Mouse (Mus musculus) stomach, embryonic 15.5 days (tissue): ENCODE data around the gene Arhgef25. TPM values are rescaled to one million over a fixed set of nuclear protein-coding genes. Genes with fewer than 3 reads are reported as not detected.
"Not testable (repeated sequence)": the region's sequence is repeated elsewhere in the genome, so short reads cannot be mapped to it uniquely, and the experiment has no call there.

Experiments
- ATAC-seq: fragments of 200-750 bp; cut with Nextera tagmentation; 2 replicates; pipeline ENCODE4 v1.8.0; 2017; ENCODE audit warnings: low read depth, moderate number of reproducible peaks, moderate TSS enrichment; ENCODE audit not compliant: insufficient read depth, low FRiP score
- H3K27ac ChIP-seq: fragments of 300-500 bp; sonication (generic); 2 replicates; pipeline ENCODE4 v1.5.1; 2015; ENCODE audit warnings: mild to moderate bottlenecking, inconsistent platforms
- H3K27me3 ChIP-seq: fragments of 300-500 bp; sonication (generic); replicated peaks from 2 replicates; pipeline ENCODE4 v1.6.1; 2015; ENCODE audit warnings: inconsistent platforms
- H3K36me3 ChIP-seq: fragments of 300-500 bp; sonication (generic); 2 replicates; pipeline ENCODE4 v1.6.1; 2015; ENCODE audit warnings: inconsistent platforms
- H3K4me1 ChIP-seq: fragments of 300-500 bp; sonication (generic); 2 replicates; pipeline ENCODE4 v1.6.1; 2015; ENCODE audit warnings: inconsistent platforms
- H3K4me2 ChIP-seq: fragments of 300-500 bp; sonication (generic); 2 replicates; pipeline ENCODE4 v1.6.1; 2015; ENCODE audit warnings: mild to moderate bottlenecking, inconsistent platforms
- H3K4me3 ChIP-seq: fragments of 300-500 bp; sonication (generic); replicated peaks from 2 replicates; pipeline ENCODE4 v1.5.1; 2015; ENCODE audit warnings: inconsistent platforms
- H3K9ac ChIP-seq: fragments of 300-500 bp; sonication (generic); 2 replicates; pipeline ENCODE4 v1.6.1; 2015; ENCODE audit warnings: inconsistent platforms
- H3K9me3 ChIP-seq: fragments of 300-500 bp; sonication (generic); 2 replicates; pipeline ENCODE4 v1.6.1; 2016; ENCODE audit warnings: inconsistent platforms
- WGBS: fragments of 180-500 bp; shearing (Covaris S2); methylation state at CpG from one replicate; pipeline ENCODE4 v1.1.7; 2015; 5-methylcytosine and 5-hydroxymethylcytosine counted together
- polyA plus RNA-seq: library from polyadenylated mRNA; unstranded; fragments of >200 nt; fragmentation: Nextera tagmentation; extraction: Ambion mirVana; gene quantifications from 2 replicates; pipeline ENCODE4 v1.2.1, GENCODE M21; 2015

Gene Arhgef25
- polyA plus RNA-seq, 1 experiment from 2014 or later: 65.9 TPM

- H3K4me2 ChIP-seq: no peak overlapping the region
- no peak overlapping the region for H3K27ac ChIP-seq
- H3K9me3 ChIP-seq: no peaks in the 10 kb centered on the region
- ATAC-seq: no peak
- peaks cover 16% of the 10 kb centered on the region for H3K4me1 ChIP-seq
- WGBS: 88% methylated on average over 15 of the region's 15 CpGs
- H3K27me3 ChIP-seq: peaks cover 50% of the 10 kb centered on the region
- H3K36me3 ChIP-seq: no peaks in the 10 kb centered on the region
- H3K4me3 ChIP-seq: no peak overlapping the region
- H3K9ac ChIP-seq: no peak overlapping the region
These were observed 18.2 kb downstream of the Arhgef25 start for GRCm38 (mm10) chr10:127171631-127172200.

- Histone ChIP-seq H3K9ac (no peak overlapping the region), H3K4me3 (peak overlapping the region; percentile 33), H3K36me3 (no peaks in the 10 kb centered on the region), H3K27me3 (peaks cover 49% of the 10 kb centered on the region), H3K4me2 (peak overlapping the region; percentile 75), H3K9me3 (no peaks in the 10 kb centered on the region), H3K4me1 (peaks cover 22% of the 10 kb centered on the region), H3K27ac (no peak overlapping the region)
- 1% methylated on average over 29 of the region's 29 CpGs for WGBS
- ATAC-seq: peak; percentile 34; the same call in 1 of the 2 replicates
These were observed 19.0 kb downstream of the Arhgef25 start for GRCm38 (mm10) chr10:127170837-127171272.

- WGBS: 6% methylated on average over 22 of the region's 22 CpGs
- H3K27me3 ChIP-seq: peaks cover 50% of the 10 kb centered on the region
These were observed 19.9 kb downstream of the Arhgef25 start for GRCm38 (mm10) chr10:127170002-127170401.

GRCm38 (mm10) chr10:127167614-127168192, 22.2 kb downstream of the Arhgef25 start:
- 31% methylated on average over 10 of the region's 10 CpGs for WGBS
- Histone ChIP-seq H3K27ac (peak overlapping the region; percentile 8), H3K4me2 (peak overlapping the region; percentile 100), H3K4me1 (peaks cover 27% of the 10 kb centered on the region), H3K27me3 (peaks cover 58% of the 10 kb centered on the region), H3K36me3 (no peaks in the 10 kb centered on the region), H3K9ac (no peak overlapping the region), H3K9me3 (no peaks in the 10 kb centered on the region), H3K4me3 (peak overlapping the region; percentile 57; the same call in 1 of the 2 replicates)
- ATAC-seq: no peak

More at GRCm38 (mm10) chr10:127170002-127170401, 19.9 kb downstream of the Arhgef25 start:
- H3K27ac ChIP-seq: no peak overlapping the region
- no peaks in the 10 kb centered on the region for H3K36me3 ChIP-seq
- peaks cover 27% of the 10 kb centered on the region for H3K4me1 ChIP-seq
- ATAC-seq: no peak
- H3K4me3 ChIP-seq: peak overlapping the region; percentile 33; the same call in 1 of the 2 replicates
- no peaks in the 10 kb centered on the region for H3K9me3 ChIP-seq
- H3K4me2 ChIP-seq: peak overlapping the region; percentile 75
- H3K9ac ChIP-seq: no peak overlapping the region

GRCm38 (mm10) chr10:127166771-127167613, 22.9 kb downstream of the Arhgef25 start:
- Histone ChIP-seq H3K4me1 (peaks cover 27% of the 10 kb centered on the region), H3K27me3 (peaks cover 55% of the 10 kb centered on the region), H3K36me3 (no peaks in the 10 kb centered on the region), H3K27ac (peak overlapping the region; percentile 74), H3K9ac (no peak overlapping the region), H3K4me3 (peak overlapping the region; percentile 57), H3K4me2 (peak overlapping the region; percentile 100), H3K9me3 (no peaks in the 10 kb centered on the region)
- 28% methylated on average over 15 of the region's 15 CpGs for WGBS
- ATAC-seq: no peak

GRCm38 (mm10) chr10:127166404-127166715, 23.5 kb downstream of the Arhgef25 start:
- peak overlapping the region; percentile 74; the same call in 1 of the 2 replicates for H3K27ac ChIP-seq
- no peak for ATAC-seq
- 7% methylated on average over 11 of the region's 11 CpGs for WGBS
- no peaks in the 10 kb centered on the region for H3K36me3 ChIP-seq
- 0 out of 2 replicates have a peak overlapping the region, but pooled peaks have one; percentile 77 for H3K9ac ChIP-seq
- H3K4me2 ChIP-seq: peak overlapping the region; percentile 100
- peak overlapping the region; percentile 57 for H3K4me3 ChIP-seq
- no peaks in the 10 kb centered on the region for H3K9me3 ChIP-seq
- peaks cover 51% of the 10 kb centered on the region for H3K27me3 ChIP-seq
- peaks cover 27% of the 10 kb centered on the region for H3K4me1 ChIP-seq

- ATAC-seq: peak; percentile 44
These were observed 24.1 kb downstream of the Arhgef25 start for GRCm38 (mm10) chr10:127165654-127166403.

GRCm38 (mm10) chr10:127165354-127165653, 24.6 kb downstream of the Arhgef25 start:
- Histone ChIP-seq H3K9ac (peak overlapping the region; percentile 77), H3K9me3 (no peaks in the 10 kb centered on the region), H3K4me2 (peak overlapping the region; percentile 100), H3K27ac (peak overlapping the region; percentile 74), H3K27me3 (peaks cover 47% of the 10 kb centered on the region), H3K4me3 (peak overlapping the region; percentile 57), H3K36me3 (no peaks in the 10 kb centered on the region), H3K4me1 (peaks cover 21% of the 10 kb centered on the region)
- under 1% methylated on average over 40 of the region's 42 CpGs for WGBS
- ATAC-seq: peak; percentile 25

More at GRCm38 (mm10) chr10:127165654-127166403, 24.1 kb downstream of the Arhgef25 start:
- under 1% methylated on average over 56 of the region's 56 CpGs for WGBS
- H3K27ac ChIP-seq: peak overlapping the region; percentile 74
- H3K36me3 ChIP-seq: no peaks in the 10 kb centered on the region
- H3K4me3 ChIP-seq: peak overlapping the region; percentile 57
- peak overlapping the region; percentile 100 for H3K4me2 ChIP-seq
- H3K4me1 ChIP-seq: peaks cover 26% of the 10 kb centered on the region
- no peaks in the 10 kb centered on the region for H3K9me3 ChIP-seq
- H3K9ac ChIP-seq: peak overlapping the region; percentile 77
- peaks cover 50% of the 10 kb centered on the region for H3K27me3 ChIP-seq

- peaks cover 42% of the 10 kb centered on the region for H3K27me3 ChIP-seq
- ATAC-seq: peak; percentile 84
- H3K9ac ChIP-seq: peak within 1 kb of the TSS; percentile 77
- H3K4me3 ChIP-seq: peak within 1 kb of the TSS; percentile 57
- H3K9me3 ChIP-seq: no peaks in the 10 kb centered on the region
- peak within 1 kb of the TSS; percentile 74 for H3K27ac ChIP-seq
- H3K36me3 ChIP-seq: no peaks in the 10 kb centered on the region
- peak within 1 kb of the TSS; percentile 100 for H3K4me2 ChIP-seq
- peaks cover 16% of the 10 kb centered on the region for H3K4me1 ChIP-seq
- 3% methylated on average over 50 of the region's 52 CpGs for WGBS
These were observed 25.1 kb downstream of the Arhgef25 start, which contains the start of gene B4galnt1 for GRCm38 (mm10) chr10:127164631-127165353. Gene B4galnt1 (plus strand): TSS chr10:127165225.

GRCm38 (mm10) chr10:127164190-127164589, 25.7 kb downstream of the Arhgef25 start:
- Histone ChIP-seq H3K4me1 (peaks cover 14% of the 10 kb centered on the region; the same call in 1 of the 2 replicates), H3K27me3 (peaks cover 37% of the 10 kb centered on the region), H3K4me2 (no peak overlapping the region), H3K9me3 (no peaks in the 10 kb centered on the region), H3K4me3 (no peak overlapping the region), H3K27ac (no peak overlapping the region), H3K36me3 (no peaks in the 10 kb centered on the region), H3K9ac (no peak overlapping the region)
- WGBS: 88% methylated on average over 4 of the region's 4 CpGs
- no peak for ATAC-seq

- peaks cover 14% of the 10 kb centered on the region; the same call in 1 of the 2 replicates for H3K4me1 ChIP-seq
- not testable (repeated sequence) for H3K9ac ChIP-seq, H3K4me3 ChIP-seq, H3K36me3 ChIP-seq, ATAC-seq, H3K27ac ChIP-seq, H3K4me2 ChIP-seq, H3K9me3 ChIP-seq
- 43% methylated on average over 7 of the region's 7 CpGs for WGBS
- H3K27me3 ChIP-seq: peaks cover 30% of the 10 kb centered on the region
These were observed 27.1 kb downstream of the Arhgef25 start for GRCm38 (mm10) chr10:127162771-127163261.
